Mouse (Mus musculus): Measurements from ENCODE around the gene Clk2.
A peak's percentile ranks its signal among the peaks of the same experiment; 100 is the strongest.
"Not testable (repeated sequence)": the region's sequence is repeated elsewhere in the genome, so short reads cannot be mapped to it uniquely, and the experiment has no call there.

Gene Clk2

GRCm38 (mm10) chr3:89161207-89161606 lies 3.4 kb upstream of the Clk2 start:
- not testable (repeated sequence) for DNase-seq

- DNase-seq: no peak
Observed at GRCm38 (mm10) chr3:89161786-89162185, 2.8 kb upstream of the Clk2 start.

GRCm38 (mm10) chr3:89163123-89163522 lies 1.5 kb upstream of the Clk2 start:
- DNase-seq: no peak

- no peak for DNase-seq
Observed at GRCm38 (mm10) chr3:89163643-89164245, 851 bp upstream of the Clk2 start.

GRCm38 (mm10) chr3:89165268-89165870 lies 774 bp downstream of the Clk2 start:
- no peak for DNase-seq

- DNase-seq: no peak
Observed at GRCm38 (mm10) chr3:89166945-89167344, 2.4 kb downstream of the Clk2 start.

GRCm38 (mm10) chr3:89174844-89175243 lies 10.2 kb downstream of the Clk2 start:
- no peak for DNase-seq

- DNase-seq: no peak
Observed at GRCm38 (mm10) chr3:89175544-89175943, 10.9 kb downstream of the Clk2 start.

GRCm38 (mm10) chr3:89176421-89176820 lies 11.8 kb downstream of the Clk2 start:
- peak; percentile 40 for DNase-seq

GRCm38 (mm10) chr3:89177242-89178106 lies 12.9 kb downstream of the Clk2 start, which contains the start of gene Scamp3:
Gene Scamp3, plus strand, starts transcription at chr3:89177473.
- peak; percentile 93 for DNase-seq

- DNase-seq: peak; percentile 8
Observed at GRCm38 (mm10) chr3:89178107-89178385, 13.5 kb downstream of the Clk2 start.

GRCm38 (mm10) chr3:89179056-89179455 lies 14.5 kb downstream of the Clk2 start:
- DNase-seq: peak; percentile 22

- DNase-seq: peak; percentile 66
Observed at GRCm38 (mm10) chr3:89181749-89182500, 17.3 kb downstream of the Clk2 start.

GRCm38 (mm10) chr3:89182531-89183057 lies 18.0 kb downstream of the Clk2 start:
- DNase-seq: no peak

- DNase-seq: peak; percentile 92
Observed at GRCm38 (mm10) chr3:89183058-89183958, 18.7 kb downstream of the Clk2 start, which contains the start of gene Fam189b. Gene Fam189b, plus strand, starts transcription at chr3:89183143.

- DNase-seq: peak; percentile 63
Observed at GRCm38 (mm10) chr3:89183959-89184315, 19.3 kb downstream of the Clk2 start.

GRCm38 (mm10) chr3:89187197-89187596 lies 22.6 kb downstream of the Clk2 start:
- DNase-seq: no peak

GRCm38 (mm10) chr3:89187690-89188477 lies 23.3 kb downstream of the Clk2 start:
- no peak for DNase-seq

- DNase-seq: no peak
Observed at GRCm38 (mm10) chr3:89188478-89188875, 23.9 kb downstream of the Clk2 start.

- no peak for DNase-seq
Observed at GRCm38 (mm10) chr3:89190436-89190835, 25.8 kb downstream of the Clk2 start.

- no peak for DNase-seq
Observed at GRCm38 (mm10) chr3:89193351-89193750, 28.8 kb downstream of the Clk2 start.

All from cerebellum, adult 11-12 months (tissue).